Mouse (Mus musculus): Measurements from ENCODE around the gene Napepld.
"Not testable (repeated sequence)": the region's sequence is repeated elsewhere in the genome, so short reads cannot be mapped to it uniquely, and the experiment has no call there.

Napepld gene

GRCm38 (mm10) chr5:21706546-21706945 is 5.3 kb upstream of the Napepld start:
- no peak for DNase-seq (ENCODE audit: low spot score)

GRCm38 (mm10) chr5:21703708-21704107 is 2.5 kb upstream of the Napepld start:
- no peak for DNase-seq (ENCODE audit: low spot score)

- DNase-seq (ENCODE audit: low spot score): no peak
Observed at GRCm38 (mm10) chr5:21702873-21703475, 1.8 kb upstream of the Napepld start.

GRCm38 (mm10) chr5:21702009-21702364 is 791 bp upstream of the Napepld start:
- no peak for DNase-seq (ENCODE audit: low spot score)

GRCm38 (mm10) chr5:21700934-21701333 is 262 bp downstream of the Napepld start:
- DNase-seq (ENCODE audit: low spot score): no peak

- DNase-seq (ENCODE audit: low spot score): no peak
Observed at GRCm38 (mm10) chr5:21700272-21700821, 849 bp downstream of the Napepld start.

GRCm38 (mm10) chr5:21699555-21699954 is 1.6 kb downstream of the Napepld start:
- not testable (repeated sequence) for DNase-seq (ENCODE audit: low spot score)

- no peak for DNase-seq (ENCODE audit: low spot score)
Observed at GRCm38 (mm10) chr5:21694854-21695490, 6.2 kb downstream of the Napepld start.

- DNase-seq (ENCODE audit: low spot score): no peak
Observed at GRCm38 (mm10) chr5:21693372-21693870, 7.8 kb downstream of the Napepld start.

- no peak for DNase-seq (ENCODE audit: low spot score)
Observed at GRCm38 (mm10) chr5:21692230-21692629, 9.0 kb downstream of the Napepld start.

GRCm38 (mm10) chr5:21687042-21687441 is 14.2 kb downstream of the Napepld start:
- DNase-seq (ENCODE audit: low spot score): no peak

GRCm38 (mm10) chr5:21685001-21685400 is 16.2 kb downstream of the Napepld start:
- DNase-seq (ENCODE audit: low spot score): no peak

- no peak for DNase-seq (ENCODE audit: low spot score)
Observed at GRCm38 (mm10) chr5:21683811-21684210, 17.4 kb downstream of the Napepld start.

GRCm38 (mm10) chr5:21680940-21681339 is 20.3 kb downstream of the Napepld start:
- DNase-seq (ENCODE audit: low spot score): no peak

- no peak for DNase-seq (ENCODE audit: low spot score)
Observed at GRCm38 (mm10) chr5:21680029-21680428, 21.2 kb downstream of the Napepld start.

GRCm38 (mm10) chr5:21678363-21678762 is 22.8 kb downstream of the Napepld start:
- no peak for DNase-seq (ENCODE audit: low spot score)

GRCm38 (mm10) chr5:21677939-21678338 is 23.3 kb downstream of the Napepld start:
- DNase-seq (ENCODE audit: low spot score): no peak

- DNase-seq (ENCODE audit: low spot score): no peak
Observed at GRCm38 (mm10) chr5:21675494-21675893, 25.7 kb downstream of the Napepld start.

- no peak for DNase-seq (ENCODE audit: low spot score)
Observed at GRCm38 (mm10) chr5:21675019-21675418, 26.2 kb downstream of the Napepld start.

- DNase-seq (ENCODE audit: low spot score): no peak
Observed at GRCm38 (mm10) chr5:21673742-21674141, 27.5 kb downstream of the Napepld start.

GRCm38 (mm10) chr5:21672812-21673635 is 28.2 kb downstream of the Napepld start:
- DNase-seq (ENCODE audit: low spot score): no peak

GRCm38 (mm10) chr5:21669307-21669706 is 31.9 kb downstream of the Napepld start:
- no peak for DNase-seq (ENCODE audit: low spot score)
